Mouse (Mus musculus) kidney, embryonic 14.5 days (tissue): ENCODE measurements around the gene Prr18. TPM values are rescaled to one million over a fixed set of nuclear protein-coding genes. Genes with fewer than 3 reads are reported as not detected.
"Not testable (repeated sequence)": the region's sequence is repeated elsewhere in the genome, so short reads cannot be mapped to it uniquely, and the experiment has no call there.

ENCODE experiments used
- ATAC-seq: fragments of 200-750 bp; cut with Nextera tagmentation; 2 replicates; pipeline ENCODE4 v1.8.0; 2017; ENCODE audit warnings: moderate number of reproducible peaks, mild to moderate bottlenecking, moderate TSS enrichment, moderate library complexity; ENCODE audit not compliant: low FRiP score, low TSS enrichment
- H3K27ac ChIP-seq: fragments of 300-500 bp; sonication (generic); 2 replicates; pipeline ENCODE4 v1.5.1; 2014; ENCODE audit warnings: low read depth, mild to moderate bottlenecking, low read length, moderate library complexity, mixed read lengths
- H3K27me3 ChIP-seq: fragments of 300-500 bp; sonication (generic); 2 replicates; pipeline ENCODE4 v1.6.1; 2014; ENCODE audit warnings: mild to moderate bottlenecking, low read length; ENCODE audit not compliant: control insufficient read depth, insufficient read depth
- H3K36me3 ChIP-seq: fragments of 300-500 bp; sonication (generic); 2 replicates; pipeline ENCODE4 v1.6.1; 2014; ENCODE audit warnings: low read length, mixed read lengths; ENCODE audit not compliant: control insufficient read depth, insufficient read depth
- H3K4me1 ChIP-seq: fragments of 300-500 bp; sonication (generic); 2 replicates; pipeline ENCODE4 v1.6.1; 2014; ENCODE audit warnings: low read length, mixed read lengths; ENCODE audit not compliant: control insufficient read depth, insufficient read depth
- H3K4me2 ChIP-seq: fragments of 300-500 bp; sonication (generic); replicated peaks from 2 replicates; pipeline ENCODE4 v1.6.1; 2014; ENCODE audit warnings: low read depth, mild to moderate bottlenecking, low read length
- H3K4me3 ChIP-seq: fragments of 300-500 bp; sonication (generic); 2 replicates; pipeline ENCODE4 v1.5.1; 2014; ENCODE audit warnings: mild to moderate bottlenecking, low read length
- H3K9ac ChIP-seq: fragments of 300-500 bp; sonication (generic); 2 replicates; pipeline ENCODE4 v1.6.1; 2014; ENCODE audit warnings: low read depth, mild to moderate bottlenecking, low read length, moderate library complexity
- H3K9me3 ChIP-seq: fragments of 300-500 bp; sonication (generic); 2 replicates; pipeline ENCODE4 v1.6.1; 2016; ENCODE audit warnings: low read length; ENCODE audit not compliant: control insufficient read depth
- WGBS: fragments of 180-500 bp; shearing (Covaris S2); extraction: QIAGEN DNeasy Blood & Tissue Kit; methylation state at CpG from one replicate; pipeline ENCODE4 v1.1.7; 2014; 5-methylcytosine and 5-hydroxymethylcytosine counted together
- polyA plus RNA-seq: library from polyadenylated mRNA; unstranded; fragments of >200 nt; fragmentation: Nextera tagmentation; extraction: Ambion mirVana; gene quantifications from 2 replicates; pipeline ENCODE4 v1.2.1, GENCODE M21; 2014

The Prr18 gene
- 0.43 and 0.49 TPM in 2 replicates for polyA plus RNA-seq

- Histone ChIP-seq H3K27me3 (peaks cover 40% of the 10 kb centered on the region), H3K4me1 (peaks cover 15% of the 10 kb centered on the region; the same call in 1 of the 2 replicates)
- not testable (repeated sequence) for H3K9ac ChIP-seq, H3K27ac ChIP-seq, H3K9me3 ChIP-seq, H3K4me2 ChIP-seq, H3K4me3 ChIP-seq, H3K36me3 ChIP-seq, ATAC-seq
- WGBS: no CpG with 5 or more reads among the region's 5 CpGs
Measured at GRCm38 (mm10) chr17:8337159-8337558, at the start of gene Prr18. Gene Prr18, plus strand, starts transcription at chr17:8337459.

GRCm38 (mm10) chr17:8289993-8290679 lies 47.1 kb upstream of the Prr18 start:
- H3K9ac ChIP-seq: no peak overlapping the region
- H3K4me1 ChIP-seq: 0 out of 2 replicates have a peak, but pooled peaks cover 1% of the 10 kb centered on the region
- H3K27me3 ChIP-seq: no peaks in the 10 kb centered on the region
- H3K36me3 ChIP-seq: no peaks in the 10 kb centered on the region
- ATAC-seq: no peak
- no peak overlapping the region for H3K4me2 ChIP-seq
- H3K27ac ChIP-seq: no peak overlapping the region
- 97% methylated on average over 3 of the region's 3 CpGs for WGBS
- no peaks in the 10 kb centered on the region for H3K9me3 ChIP-seq
- no peak overlapping the region for H3K4me3 ChIP-seq

DNA sequence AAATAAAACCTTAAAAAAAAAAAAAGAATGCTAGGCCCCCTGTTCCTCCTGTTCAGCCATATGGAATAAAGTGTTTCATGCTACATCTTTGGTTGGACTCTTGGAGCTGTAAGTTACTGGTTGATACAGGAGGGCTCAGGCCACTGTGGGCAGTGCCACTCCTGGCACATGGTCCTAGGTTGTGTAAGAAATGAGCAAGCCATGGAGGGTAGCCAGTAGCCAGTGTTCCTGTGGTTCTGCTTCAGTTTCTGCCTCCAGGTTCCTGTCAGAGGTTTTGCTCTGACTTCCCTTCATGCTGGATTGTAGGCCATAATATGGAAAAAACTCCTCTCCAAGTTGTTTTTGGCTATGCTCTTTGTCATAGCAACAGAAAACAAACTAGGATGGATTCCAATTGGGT lies 46.5 kb upstream of the Prr18 start:
- no peak for ATAC-seq
- Histone ChIP-seq H3K36me3 (no peaks in the 10 kb centered on the region), H3K9me3 (no peaks in the 10 kb centered on the region), H3K27me3 (no peaks in the 10 kb centered on the region), H3K4me3 (no peak overlapping the region), H3K4me1 (no peaks in the 10 kb centered on the region), H3K27ac (no peak overlapping the region), H3K4me2 (no peak overlapping the region), H3K9ac (no peak overlapping the region)

- Histone ChIP-seq H3K4me1 (no peaks in the 10 kb centered on the region), H3K9me3 (no peaks in the 10 kb centered on the region), H3K4me2 (no peak overlapping the region), H3K36me3 (no peaks in the 10 kb centered on the region; the same call in 1 of the 2 replicates), H3K4me3 (no peak overlapping the region), H3K27me3 (no peaks in the 10 kb centered on the region), H3K9ac (no peak overlapping the region), H3K27ac (no peak overlapping the region)
- ATAC-seq: no peak
Measured at GRCm38 (mm10) chr17:8295825-8296224, 41.4 kb upstream of the Prr18 start.

DNA sequence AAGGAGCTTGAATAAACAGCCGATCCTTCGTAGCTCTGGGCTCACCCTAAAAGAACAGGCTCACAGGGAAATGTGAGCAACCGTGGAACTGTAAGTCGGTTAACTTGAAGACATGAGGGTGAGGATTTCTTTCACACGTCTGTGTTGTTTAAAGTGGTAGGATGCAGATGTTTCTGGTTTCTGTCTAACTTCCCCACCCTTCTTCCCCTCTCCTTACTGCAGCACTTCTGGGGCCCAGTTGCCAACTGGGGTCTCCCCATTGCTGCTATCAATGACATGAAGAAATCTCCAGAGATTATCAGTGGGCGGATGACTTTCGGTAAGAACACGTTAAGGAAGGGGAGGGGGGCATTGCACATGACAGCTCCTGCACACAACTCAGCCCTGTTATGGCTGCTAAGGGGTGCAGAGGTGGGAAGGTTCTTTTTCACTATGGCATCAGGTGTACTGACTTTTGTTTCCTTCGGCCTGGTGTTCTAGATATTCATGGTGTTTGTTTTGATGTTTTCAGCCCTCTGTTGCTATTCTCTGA lies 40.9 kb upstream of the Prr18 start:
- Histone ChIP-seq H3K36me3 (no peaks in the 10 kb centered on the region; the same call in 1 of the 2 replicates), H3K9me3 (no peaks in the 10 kb centered on the region), H3K27me3 (no peaks in the 10 kb centered on the region), H3K4me2 (no peak overlapping the region), H3K4me3 (no peak overlapping the region), H3K27ac (no peak overlapping the region), H3K4me1 (no peaks in the 10 kb centered on the region), H3K9ac (no peak overlapping the region)
- no peak for ATAC-seq
- WGBS: 83% methylated on average over 9 of the region's 9 CpGs

GRCm38 (mm10) chr17:8297746-8298145 lies 39.5 kb upstream of the Prr18 start:
- H3K27me3 ChIP-seq: no peaks in the 10 kb centered on the region
- ATAC-seq: no peak
- H3K9me3 ChIP-seq: no peaks in the 10 kb centered on the region
- no peaks in the 10 kb centered on the region; the same call in 1 of the 2 replicates for H3K36me3 ChIP-seq
- no peak overlapping the region for H3K4me3 ChIP-seq
- no peak overlapping the region for H3K9ac ChIP-seq
- H3K27ac ChIP-seq: no peak overlapping the region
- WGBS: 80% methylated on average over 5 of the region's 5 CpGs
- no peaks in the 10 kb centered on the region for H3K4me1 ChIP-seq
- H3K4me2 ChIP-seq: no peak overlapping the region

GRCm38 (mm10) chr17:8298281-8298680 lies 39.0 kb upstream of the Prr18 start:
- WGBS: 88% methylated on average over 2 of the region's 2 CpGs
- no peak for ATAC-seq
- Histone ChIP-seq H3K9ac (no peak overlapping the region), H3K4me3 (no peak overlapping the region), H3K36me3 (no peaks in the 10 kb centered on the region; the same call in 1 of the 2 replicates), H3K4me1 (no peaks in the 10 kb centered on the region), H3K27ac (no peak overlapping the region), H3K9me3 (no peaks in the 10 kb centered on the region), H3K4me2 (no peak overlapping the region), H3K27me3 (no peaks in the 10 kb centered on the region)

- Histone ChIP-seq H3K27ac (no peak overlapping the region), H3K4me2 (no peak overlapping the region), H3K9me3 (no peaks in the 10 kb centered on the region), H3K9ac (no peak overlapping the region), H3K4me3 (no peak overlapping the region), H3K36me3 (no peaks in the 10 kb centered on the region; the same call in 1 of the 2 replicates), H3K27me3 (no peaks in the 10 kb centered on the region), H3K4me1 (no peaks in the 10 kb centered on the region)
- ATAC-seq: no peak
Measured at GRCm38 (mm10) chr17:8299524-8299923, 37.7 kb upstream of the Prr18 start.

DNA sequence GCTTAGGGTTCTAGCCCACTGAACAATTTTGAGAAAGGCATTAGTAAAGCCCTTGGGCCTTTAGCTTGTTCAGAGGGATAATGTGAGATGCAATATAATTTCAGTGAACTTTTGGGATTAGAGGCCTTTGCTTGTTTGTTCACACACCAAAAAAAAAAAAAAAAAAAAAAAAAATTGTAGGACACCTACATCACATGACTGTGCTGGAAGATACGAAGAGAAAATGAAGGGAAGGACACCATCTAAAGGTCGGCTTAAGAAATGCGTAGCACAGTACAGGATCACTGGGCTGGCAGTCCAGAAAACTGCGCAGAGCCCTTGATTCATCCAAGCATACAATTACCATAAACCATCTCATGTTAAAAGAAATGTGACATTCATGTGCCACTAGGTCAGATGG lies 35.7 kb upstream of the Prr18 start:
- Histone ChIP-seq H3K4me2 (no peak overlapping the region), H3K9me3 (no peaks in the 10 kb centered on the region), H3K27ac (no peak overlapping the region), H3K4me1 (no peaks in the 10 kb centered on the region), H3K9ac (no peak overlapping the region), H3K36me3 (no peaks in the 10 kb centered on the region; the same call in 1 of the 2 replicates), H3K4me3 (no peak overlapping the region), H3K27me3 (no peaks in the 10 kb centered on the region)
- WGBS: 78% methylated on average over 4 of the region's 4 CpGs
- ATAC-seq: no peak
